Comparison of ENCODE assay signal across 17 mouse cellular contexts in the genomic region with DNA sequence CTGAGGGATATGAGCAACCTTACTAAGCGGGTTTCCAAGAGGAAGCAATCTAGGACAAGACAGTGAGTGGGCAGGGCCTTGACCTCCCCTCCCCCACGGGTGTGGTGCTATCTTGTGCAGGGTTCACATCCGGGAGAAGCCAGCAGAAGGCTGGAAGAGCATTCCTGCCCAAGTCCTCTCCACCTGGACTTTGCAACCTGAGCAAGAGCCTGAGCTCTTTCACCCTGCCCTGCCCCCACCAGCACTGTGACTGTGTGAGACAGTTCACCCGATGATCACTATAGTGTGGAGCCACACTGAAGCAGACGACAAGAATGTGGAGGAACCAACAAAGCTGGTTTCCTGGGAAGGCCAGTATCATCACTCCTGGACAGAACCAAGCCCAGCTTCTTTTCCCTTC. TPM values are rescaled to one million over a fixed set of nuclear protein-coding genes. Genes with fewer than 3 reads are reported as not detected.
DNase-seq lines count a peak whose midpoint lies in the region; ATAC-seq and TF ChIP-seq lines count a peak whose summit lies in the region.
"Had no signal": no experiment of that assay in that cellular context is flagged by ENCODE, and none has a peak within 500 bp of the region (broad histone marks: within the 10 kb centered on the region; RNA-seq: fewer than 3 reads in every experiment).

No protein-coding gene starts in this region.

- H3K36me3 ChIP-seq in kidney, postnatal 0 days (ENCODE audit: insufficient read depth, low read length) = no peaks in the 10 kb centered on the region
- H3K36me3 ChIP-seq in liver, embryonic 15.5 days (replicated peaks) = no peaks in the 10 kb centered on the region
- H3K36me3 ChIP-seq: embryonic facial prominence, embryonic 13.5 days; forebrain, embryonic 10.5 days; limb, embryonic 10.5 days; lung, embryonic 15.5 days; midbrain, embryonic 15.5 days had no signal

- 61% methylated on average over 5 of the region's 5 CpGs for WGBS in kidney, postnatal 0 days
- WGBS in liver, embryonic 15.5 days (ENCODE audit: insufficient replicate concordance) = 13% methylated on average over 5 of the region's 5 CpGs

- peaks cover 19% of the 10 kb centered on the region for H3K4me1 ChIP-seq in kidney, postnatal 0 days (replicated peaks; ENCODE audit: insufficient read depth, low read length)
- H3K4me1 ChIP-seq in liver, embryonic 15.5 days (replicated peaks) = peaks cover 9% of the 10 kb centered on the region

- H3K9me3 ChIP-seq in kidney, postnatal 0 days (replicated peaks; ENCODE audit: low read length) = no peaks in the 10 kb centered on the region
- H3K9me3 ChIP-seq in liver, embryonic 15.5 days (replicated peaks) = no peaks in the 10 kb centered on the region
- H3K9me3 ChIP-seq: embryonic facial prominence, embryonic 13.5 days; forebrain, embryonic 10.5 days; limb, embryonic 10.5 days; lung, embryonic 15.5 days; midbrain, embryonic 15.5 days had no signal

- TF ChIP-seq CTCF in kidney, postnatal 0 days (IDR thresholded peaks at IDR 0.05; ENCODE audit: low read depth) = no peak

- H3K27ac ChIP-seq in kidney, postnatal 0 days = no peak overlapping the region
- no peak overlapping the region for H3K27ac ChIP-seq in liver, embryonic 15.5 days (replicated peaks)
- H3K27ac ChIP-seq: embryonic facial prominence, embryonic 13.5 days; forebrain, embryonic 10.5 days; limb, embryonic 10.5 days; lung, embryonic 15.5 days; midbrain, embryonic 15.5 days had no signal

- H3K4me2 ChIP-seq in kidney, postnatal 0 days (ENCODE audit: low read length) = no peak overlapping the region
- 0 out of 2 replicates have a peak overlapping the region, but pooled peaks have one; percentile 6 for H3K4me2 ChIP-seq in liver, embryonic 15.5 days
- H3K4me2 ChIP-seq: embryonic facial prominence, embryonic 13.5 days; lung, embryonic 15.5 days; midbrain, embryonic 15.5 days had no signal

- H3K27me3 ChIP-seq in kidney, postnatal 0 days (ENCODE audit: insufficient read depth, low read length) = no peaks in the 10 kb centered on the region
- peaks cover 40% of the 10 kb centered on the region for H3K27me3 ChIP-seq in liver, embryonic 15.5 days

- H3K9ac ChIP-seq in kidney, postnatal 0 days (ENCODE audit: low read depth, low read length) = no peak overlapping the region
- no peak overlapping the region for H3K9ac ChIP-seq in liver, embryonic 15.5 days
- H3K9ac ChIP-seq: embryonic facial prominence, embryonic 13.5 days; lung, embryonic 15.5 days; midbrain, embryonic 15.5 days had no signal

- no peak overlapping the region for H3K4me3 ChIP-seq in kidney, postnatal 0 days (replicated peaks; ENCODE audit: low read depth, low read length)
- no peak overlapping the region for H3K4me3 ChIP-seq in liver, embryonic 15.5 days (replicated peaks)
- H3K4me3 ChIP-seq: embryonic facial prominence, embryonic 13.5 days; forebrain, embryonic 10.5 days; limb, embryonic 10.5 days; lung, embryonic 15.5 days; midbrain, embryonic 15.5 days had no signal

- ATAC-seq in kidney, postnatal 0 days (replicated peaks; ENCODE audit: low FRiP score, low read depth) = peak; percentile 72
- no peak for ATAC-seq in liver, embryonic 15.5 days (ENCODE audit: insufficient read depth)
- ATAC-seq in erythroblast, adult 5-6 weeks (replicated peaks; ENCODE audit: low FRiP score, poor library complexity, severe bottlenecking) = no peak
- ATAC-seq: midbrain, embryonic 15.5 days had no signal

- DNase-seq in heart, adult 11 months = peak; percentile 74
- DNase-seq in heart, adult 9 months (ENCODE audit: low spot score in 2 of 2) = no peak
- DNase-seq in R1 (ENCODE audit: low read depth, low spot score) = peak; percentile 81
- no peak for DNase-seq in kidney, postnatal 0 days (ENCODE audit: low spot score)
- no peak for DNase-seq in left cerebral cortex, adult 8-10 months (ENCODE audit: low spot score in 2 of 2)
- DNase-seq in retina, embryonic 14.5 days (ENCODE audit: low spot score) = no peak
- DNase-seq: adrenal gland, postnatal 36 days had no signal

RNA-seq across cellular contexts. Expression of a gene that starts 4.7 kb away (rescaled TPM):
- 1.8 and 2.2 TPM in 2 replicates for polyA plus RNA-seq in kidney, postnatal 0 days (2015; fragmentation: Nextera tagmentation; extraction: Ambion mirVana)
- 1.1 and 1.4 TPM in 2 replicates for polyA plus RNA-seq in liver, embryonic 15.5 days (2015; fragmentation: Nextera tagmentation; extraction: Ambion mirVana)
- total RNA-seq in left cerebral cortex, adult 8-10 months (2022) = 10 to 100 TPM; 15.2 to 18.2 (median 17.4) TPM
- not detected in 2 replicates for total RNA-seq in erythroblast, adult 5-6 weeks (2015; ENCODE audit: low replicate concordance)
- total RNA-seq in erythroblast, adult 5-6 weeks (2017; ENCODE audit: low replicate concordance) = not detected in 2 replicates
- total RNA-seq: adrenal gland, postnatal 36 days; hematopoietic stem cell, adult 5-6 weeks; megakaryocyte, adult 5-6 weeks; MEL had no signal

RNA-seq across cellular contexts. Expression of a gene that starts 53.1 kb away (rescaled TPM):
- polyA plus RNA-seq in kidney, postnatal 0 days (2015; fragmentation: Nextera tagmentation; extraction: Ambion mirVana) = 140 and 154 TPM in 2 replicates
- 20.6 and 22.9 TPM in 2 replicates for polyA plus RNA-seq in liver, embryonic 15.5 days (2015; fragmentation: Nextera tagmentation; extraction: Ambion mirVana)
- 100 to 1,000 TPM; 172 to 182 (median 180) TPM for total RNA-seq in left cerebral cortex, adult 8-10 months (2022)
- 12.7 and 13.0 TPM in 2 replicates for total RNA-seq in erythroblast, adult 5-6 weeks (2015; ENCODE audit: low replicate concordance)
- total RNA-seq in erythroblast, adult 5-6 weeks (2017; ENCODE audit: low replicate concordance) = 6.1 and 15.5 TPM in 2 replicates

Comparison
In these comparisons a context has a peak if more than half of its experiments do, and no peak if none do; other contexts are left out.
1. DNase-seq: peak in heart, adult 11 months (single experiment) and R1 (single experiment); none in heart, adult 9 months (0 of 2), kidney, postnatal 0 days (single experiment), left cerebral cortex, adult 8-10 months (0 of 2) and retina, embryonic 14.5 days (single experiment).
2. RNA of a gene that starts 4.7 kb away (total RNA-seq): 15.2 to 18.2 TPM in left cerebral cortex, adult 8-10 months; not detected in erythroblast, adult 5-6 weeks; every median in the first group is over 10 times any median in the second.
3. RNA of a gene that starts 53.1 kb away (total RNA-seq): 172 to 182 TPM in left cerebral cortex, adult 8-10 months; 6.1 to 15.5 TPM in erythroblast, adult 5-6 weeks; every median in the first group is over 10 times any median in the second.